Mouse (Mus musculus) left cerebral cortex, adult 2 months (tissue): ENCODE data around the gene Yipf3. TPM values are rescaled to one million over a fixed set of nuclear protein-coding genes. Genes with fewer than 3 reads are reported as not detected.

Experiments
- DNase-seq, 2 experiments: peaks; one replicate each; pipeline ENCODE4 v3.0.0; 2021 to 2022; ENCODE audit warnings: low spot score in 2 of 2, mixed read lengths in 1 of 2; ENCODE audit errors: extremely low spot score in 1 of 2
- H3K27ac ChIP-seq: fragments of 200-600 bp; 2 replicates; pipeline ENCODE4 v1.8.1; 2022
- H3K4me3 ChIP-seq: fragments of 200-600 bp; 2 replicates; pipeline ENCODE4 v1.8.1; 2022
- CTCF ChIP-seq: fragments of 200-600 bp; IDR thresholded peaks from 2 replicates; pipeline ENCODE4 v1.8.1; 2022; ENCODE audit warnings: antibody characterized with exemption, mild to moderate bottlenecking, moderate library complexity
- intact Hi-C: fragments of 180-260 bp; cut with DNase I; formaldehyde crosslinking; loops from one replicate; pipeline ENCODE4 v1.15.1; 2025
- total RNA-seq, 2 experiments: library from RNA; stranded (reverse); gene quantifications; 2 replicates each; pipeline ENCODE4 v1.2.3; 2021

Yipf3 gene
- total RNA-seq, 2 experiments from 2014 or later, result 85.5 to 87.6 TPM

GRCm38 (mm10) chr17:46273803-46274236 is 25.9 kb downstream of the Yipf3 start:
- peak in 1 of 2 experiments; percentile 22 for DNase-seq
- Histone ChIP-seq H3K27ac (peak overlapping the region; percentile 86), H3K4me3 (no peak overlapping the region)
- TF ChIP-seq CTCF, result no peak
- intact Hi-C loops, result no loop called here

- no peak for TF ChIP-seq CTCF
- Histone ChIP-seq H3K27ac (peak overlapping the region; percentile 86), H3K4me3 (no peak overlapping the region)
- DNase-seq, result no peak
- intact Hi-C loops, result no loop called here
Observed at GRCm38 (mm10) chr17:46274465-46274864, 26.6 kb downstream of the Yipf3 start.

DNA sequence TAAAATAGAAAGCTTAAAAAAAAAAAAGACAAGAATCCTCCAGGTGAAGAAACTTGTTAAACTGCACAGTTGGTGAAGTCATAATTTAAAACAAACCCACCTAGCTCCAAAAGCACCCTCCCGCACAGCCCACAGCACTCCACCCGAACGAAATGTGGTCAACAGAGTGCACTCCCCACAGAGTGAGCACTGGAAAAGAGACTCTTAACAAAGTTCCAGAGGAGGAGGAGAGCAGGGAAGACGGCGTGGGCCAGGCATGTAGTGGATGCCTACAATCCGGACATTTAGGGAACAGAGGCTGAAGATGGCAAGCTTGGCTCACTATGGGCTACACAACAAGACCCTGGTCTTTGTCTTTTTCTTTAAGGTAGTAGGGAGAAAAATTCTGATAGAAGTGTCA is 27.2 kb downstream of the Yipf3 start:
- Histone ChIP-seq H3K27ac (no peak overlapping the region; the same call in 1 of the 2 replicates), H3K4me3 (no peak overlapping the region)
- intact Hi-C loops, result no loop called here
- TF ChIP-seq CTCF, result no peak
- DNase-seq, result no peak

DNA sequence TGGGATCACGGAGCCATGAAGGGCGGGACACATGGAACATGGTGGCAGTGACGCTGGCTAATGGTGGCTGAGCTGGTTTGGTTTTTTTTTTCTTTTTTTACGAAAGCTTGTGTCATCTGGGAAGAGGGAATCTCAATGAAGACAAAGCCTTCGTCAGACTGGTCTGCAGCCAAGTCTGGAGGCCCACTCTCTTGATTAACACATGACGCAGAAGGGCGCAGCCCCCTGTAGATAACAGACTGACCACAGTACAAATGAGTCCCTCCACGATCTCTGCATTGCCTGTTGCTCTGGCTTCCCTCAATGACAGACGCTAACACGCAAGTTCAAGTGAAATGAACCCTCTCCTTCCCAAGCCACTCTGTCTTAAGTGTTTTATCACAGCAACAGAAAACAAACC is 27.6 kb downstream of the Yipf3 start:
- H3K27ac ChIP-seq, result no peak overlapping the region; the same call in 1 of the 2 replicates
- no peak for DNase-seq
- no peak for TF ChIP-seq CTCF
- no peak overlapping the region for H3K4me3 ChIP-seq
- intact Hi-C loops, result no loop called here

GRCm38 (mm10) chr17:46277586-46277985 is 29.7 kb downstream of the Yipf3 start:
- TF ChIP-seq CTCF, result no peak
- intact Hi-C loops, result no loop called here

GRCm38 (mm10) chr17:46278011-46278765 is 30.3 kb downstream of the Yipf3 start:
- DNase-seq, result no peak
- peak overlapping the region; percentile 68 for H3K27ac ChIP-seq
- intact Hi-C loops, result no loop called here
- TF ChIP-seq CTCF, result no peak
- H3K4me3 ChIP-seq, result no peak overlapping the region

More at GRCm38 (mm10) chr17:46277586-46277985, 29.7 kb downstream of the Yipf3 start:
- Histone ChIP-seq H3K4me3 (no peak overlapping the region), H3K27ac (peak overlapping the region; percentile 28; the same call in 1 of the 2 replicates)
- no peak for DNase-seq

DNA sequence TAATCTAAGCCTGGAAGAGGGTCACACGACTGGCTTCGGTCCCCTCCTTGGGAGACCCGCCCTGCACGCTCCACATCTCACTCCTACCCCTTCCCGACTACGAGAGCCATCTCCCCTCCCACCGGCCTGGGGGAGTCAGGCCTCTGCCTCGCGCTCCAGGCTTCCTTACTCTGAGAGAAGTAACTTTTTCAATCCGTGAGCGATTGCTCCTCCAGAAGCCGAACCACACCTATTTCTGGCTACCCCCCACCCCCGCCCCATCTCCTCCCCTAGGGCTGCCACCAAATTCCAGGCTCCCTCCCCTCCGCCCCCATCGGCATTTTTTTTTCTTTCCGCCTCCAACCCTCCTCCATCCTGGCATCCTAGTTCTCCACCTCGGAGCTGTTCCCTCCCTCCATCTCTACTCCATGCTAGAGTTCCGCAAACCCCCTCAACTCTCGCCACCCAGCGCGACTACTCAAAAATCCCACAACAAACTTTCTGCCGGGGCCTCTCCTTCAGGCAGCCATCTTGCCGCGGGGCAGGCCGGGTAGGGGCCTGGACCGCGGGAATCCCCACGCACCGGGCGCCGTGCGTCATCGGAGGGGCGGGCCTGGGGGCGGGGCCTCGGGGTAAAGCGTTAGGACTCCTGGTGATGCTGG is 34.7 kb downstream of the Yipf3 start, which contains the start of gene Tjap1:
Gene Tjap1 (minus strand): TSS at position 544 of the 641 bp plus-strand sequence.
- Histone ChIP-seq H3K27ac (peak within 1 kb of the TSS; percentile 66), H3K4me3 (peak within 1 kb of the TSS; percentile 72)
- TF ChIP-seq CTCF, result no peak
- intact Hi-C loops, result loop anchor here (2.0 kb wide), 1 partner anchor 14 kb away; the partner anchor contains the start of gene Dlk2
- peak; percentile 82 to 86 for DNase-seq

GRCm38 (mm10) chr17:46283140-46283539 is 35.3 kb downstream of the Yipf3 start:
- Histone ChIP-seq H3K27ac (peak overlapping the region; percentile 3; the same call in 1 of the 2 replicates), H3K4me3 (peak overlapping the region; percentile 72)
- DNase-seq, result no peak
- no peak for TF ChIP-seq CTCF
- intact Hi-C loops, result loop anchor here (2.0 kb wide), 1 partner anchor 14 kb away; the partner anchor contains the start of gene Dlk2

GRCm38 (mm10) chr17:46283911-46284310 is 36.0 kb downstream of the Yipf3 start:
- no peak overlapping the region for H3K27ac ChIP-seq
- H3K4me3 ChIP-seq, result no peak overlapping the region
- DNase-seq, result no peak
- TF ChIP-seq CTCF, result no peak
- intact Hi-C loops, result loop anchor here (2.0 kb wide), 1 partner anchor 13 kb away; the partner anchor contains the start of gene Dlk2

- no peak for TF ChIP-seq CTCF
- intact Hi-C loops, result no loop called here
- Histone ChIP-seq H3K27ac (no peak overlapping the region), H3K4me3 (no peak overlapping the region)
- DNase-seq, result no peak
Observed at GRCm38 (mm10) chr17:46284653-46285052, 36.8 kb downstream of the Yipf3 start.

DNA sequence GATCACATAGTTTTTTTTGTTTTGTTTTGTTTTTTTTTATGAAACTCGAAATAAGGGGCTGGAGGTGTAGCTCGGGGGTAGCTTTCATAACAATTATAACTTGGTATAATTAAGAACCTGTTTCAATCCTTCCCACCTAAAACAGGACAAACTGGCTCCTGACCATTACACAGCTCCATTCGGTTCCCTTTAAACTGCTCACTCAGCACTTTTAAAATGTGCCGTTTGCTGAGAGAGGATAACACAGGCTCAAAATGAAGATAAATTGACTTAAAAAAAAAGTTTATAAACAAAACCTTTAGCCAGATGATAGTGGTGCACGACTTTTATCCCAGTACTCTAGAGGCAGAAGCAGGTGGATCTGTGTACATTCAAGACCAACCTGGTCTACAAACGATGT is 37.5 kb downstream of the Yipf3 start:
- intact Hi-C loops, result no loop called here
- no peak for TF ChIP-seq CTCF
- DNase-seq, result no peak
- Histone ChIP-seq H3K27ac (no peak overlapping the region), H3K4me3 (no peak overlapping the region)

GRCm38 (mm10) chr17:46287678-46288095 is 39.8 kb downstream of the Yipf3 start:
- Histone ChIP-seq H3K27ac (no peak overlapping the region), H3K4me3 (no peak overlapping the region)
- no peak for TF ChIP-seq CTCF
- intact Hi-C loops, result no loop called here
- DNase-seq, result no peak
